Mouse (Mus musculus): ENCODE data around the gene Dzip3. TPM values are rescaled to one million over a fixed set of nuclear protein-coding genes. Genes with fewer than 3 reads are reported as not detected.

Dzip3 gene
- polyA plus RNA-seq (2017; shearing (Covaris generic)): 3.1 TPM

GRCm38 (mm10) chr16:48993559-48994342, at the start of gene Dzip3, which contains the start of gene Cip2a:
Dzip3 (minus strand) TSS chr16:48994165.
Cip2a (plus strand) TSS chr16:48994185.

Other genes with a start within 250 kb of the Dzip3 start
- gene Trat1, start 222.1 kb downstream of the Dzip3 start, polyA plus RNA-seq (2017; shearing (Covaris generic)): 168 TPM
- gene Retnlb, start 177.3 kb downstream of the Dzip3 start, polyA plus RNA-seq (2017; shearing (Covaris generic)): not detected
- gene Retnla, start 151.6 kb downstream of the Dzip3 start, polyA plus RNA-seq (2017; shearing (Covaris generic)): not detected
- gene Retnlg, start 121.5 kb downstream of the Dzip3 start, polyA plus RNA-seq (2017; shearing (Covaris generic)): not detected
- 3.4 TPM for gene Cip2a, start within 50 bp of the Dzip3 start, polyA plus RNA-seq (2017; shearing (Covaris generic))
- gene Myh15, start 63.3 kb upstream of the Dzip3 start, polyA plus RNA-seq (2017; shearing (Covaris generic)): 0.04 TPM